Mouse (Mus musculus): ENCODE measurements at regions not wholly inside any gene's neighbourhood (a gene's known extent, or its start where the extent isn't known, plus 50 kb on each side); places are given as distances from the start of the nearest gene placed in this dataset.

DNA sequence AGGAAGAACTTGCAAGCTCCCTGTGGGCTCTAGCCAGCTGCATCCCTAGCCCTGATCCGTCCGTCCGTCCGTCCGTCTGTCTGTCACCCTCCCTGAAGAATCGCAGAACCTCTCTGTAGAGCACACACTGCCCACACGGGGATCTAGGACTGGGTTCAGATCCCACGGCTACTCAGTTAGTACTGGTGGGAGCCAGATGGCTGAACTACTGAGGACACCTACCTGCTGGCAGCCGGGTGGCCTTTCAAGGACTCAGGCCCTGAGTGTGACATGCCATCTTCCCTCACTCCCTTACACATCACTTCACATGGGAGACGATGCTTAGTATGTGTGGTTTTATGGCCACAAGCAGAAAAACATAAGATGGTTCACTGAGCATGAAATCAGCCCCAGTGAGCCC, 106.4 kb upstream of the Dyrk2 start:
- Histone ChIP-seq H3K27ac (replicated peaks) (no peak overlapping the region), H3K9ac (ENCODE audit: low read length) (no peak overlapping the region), H3K4me3 (ENCODE audit: low read depth, low read length) (no peak overlapping the region), H3K9me3 (ENCODE audit: control insufficient read depth, low read length) (no peaks in the 10 kb centered on the region), H3K4me2 (replicated peaks; ENCODE audit: low read depth) (no peak overlapping the region), H3K4me1 (replicated peaks; ENCODE audit: control insufficient read depth, insufficient read depth) (no peaks in the 10 kb centered on the region), H3K36me3 (ENCODE audit: control insufficient read depth, insufficient read depth, low read length) (no peaks in the 10 kb centered on the region), H3K27me3 (ENCODE audit: control insufficient read depth, insufficient read depth, low read length) (no peaks in the 10 kb centered on the region)
- TF ChIP-seq CTCF (IDR thresholded peaks at IDR 0.05; ENCODE audit: low read depth): no peak
- TF ChIP-seq EP300 (optimal IDR thresholded peaks at IDR 0.05): no peak
- DNase-seq (ENCODE audit: low spot score) (no peak), ATAC-seq (ENCODE audit: low FRiP score, low TSS enrichment) (no peak)
- 83% methylated on average over 10 of the region's 10 CpGs for WGBS

- no peak overlapping the region for H3K27ac ChIP-seq (replicated peaks)
- H3K4me1 ChIP-seq (replicated peaks; ENCODE audit: control insufficient read depth, insufficient read depth): no peaks in the 10 kb centered on the region
- 96% methylated on average over 2 of the region's 2 CpGs for WGBS
- H3K9ac ChIP-seq (ENCODE audit: low read length): no peak overlapping the region
- ATAC-seq (ENCODE audit: low FRiP score, low TSS enrichment) (no peak), DNase-seq (ENCODE audit: low spot score) (no peak)
- H3K4me3 ChIP-seq (ENCODE audit: low read depth, low read length): no peak overlapping the region
- no peaks in the 10 kb centered on the region for H3K9me3 ChIP-seq (ENCODE audit: control insufficient read depth, low read length)
- no peaks in the 10 kb centered on the region for H3K27me3 ChIP-seq (ENCODE audit: control insufficient read depth, insufficient read depth, low read length)
- TF ChIP-seq EP300 (optimal IDR thresholded peaks at IDR 0.05): no peak
- no peak for TF ChIP-seq CTCF (IDR thresholded peaks at IDR 0.05; ENCODE audit: low read depth)
- H3K36me3 ChIP-seq (ENCODE audit: control insufficient read depth, insufficient read depth, low read length): no peaks in the 10 kb centered on the region
- no peak overlapping the region for H3K4me2 ChIP-seq (replicated peaks; ENCODE audit: low read depth)
These were observed 105.8 kb upstream of the Dyrk2 start for GRCm38 (mm10) chr10:118975772-118976171.

DNA sequence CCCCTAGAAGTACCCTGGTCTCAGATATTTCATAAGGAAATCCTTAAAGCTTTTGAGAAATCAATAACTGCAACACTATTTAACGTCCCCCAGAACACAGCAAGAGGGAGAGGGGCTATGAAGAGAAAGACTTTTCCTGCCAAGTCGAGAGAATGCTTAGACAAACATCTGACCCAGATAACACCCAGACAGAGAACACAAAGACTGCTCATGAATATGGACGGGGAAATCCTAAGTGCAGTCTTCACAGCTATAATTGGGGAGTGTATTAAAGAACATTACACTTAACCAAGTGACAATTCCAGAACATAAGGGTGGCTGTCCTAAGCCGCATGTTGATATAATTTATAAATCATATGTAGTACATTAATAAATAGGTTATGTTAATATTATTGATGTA, 103.3 kb upstream of the Dyrk2 start:
- no peaks in the 10 kb centered on the region for H3K27me3 ChIP-seq (ENCODE audit: control insufficient read depth, insufficient read depth, low read length)
- DNase-seq (ENCODE audit: low spot score) (no peak), ATAC-seq (ENCODE audit: low FRiP score, low TSS enrichment) (no peak)
- no peak overlapping the region for H3K27ac ChIP-seq (replicated peaks)
- TF ChIP-seq CTCF (IDR thresholded peaks at IDR 0.05; ENCODE audit: low read depth) (no peak), EP300 (optimal IDR thresholded peaks at IDR 0.05) (no peak)
- H3K36me3 ChIP-seq (ENCODE audit: control insufficient read depth, insufficient read depth, low read length): no peaks in the 10 kb centered on the region
- no peaks in the 10 kb centered on the region for H3K9me3 ChIP-seq (ENCODE audit: control insufficient read depth, low read length)
- no peaks in the 10 kb centered on the region for H3K4me1 ChIP-seq (replicated peaks; ENCODE audit: control insufficient read depth, insufficient read depth)
- H3K4me3 ChIP-seq (ENCODE audit: low read depth, low read length): no peak overlapping the region
- H3K9ac ChIP-seq (ENCODE audit: low read length): no peak overlapping the region
- WGBS: 45% methylated on average over 4 of the region's 4 CpGs
- no peak overlapping the region for H3K4me2 ChIP-seq (replicated peaks; ENCODE audit: low read depth)

GRCm38 (mm10) chr10:118972626-118973025, 102.6 kb upstream of the Dyrk2 start:
- no peaks in the 10 kb centered on the region for H3K4me1 ChIP-seq (replicated peaks; ENCODE audit: control insufficient read depth, insufficient read depth)
- no peak overlapping the region for H3K9ac ChIP-seq (ENCODE audit: low read length)
- no peak for TF ChIP-seq EP300 (optimal IDR thresholded peaks at IDR 0.05)
- TF ChIP-seq CTCF (IDR thresholded peaks at IDR 0.05; ENCODE audit: low read depth): no peak
- no peak overlapping the region for H3K27ac ChIP-seq (replicated peaks)
- H3K9me3 ChIP-seq (ENCODE audit: control insufficient read depth, low read length): no peaks in the 10 kb centered on the region
- no peaks in the 10 kb centered on the region for H3K27me3 ChIP-seq (ENCODE audit: control insufficient read depth, insufficient read depth, low read length)
- 88% methylated on average over 4 of the region's 4 CpGs for whole genome bisulfite sequencing
- DNase-seq (ENCODE audit: low spot score): no peak
- ATAC-seq (ENCODE audit: low FRiP score, low TSS enrichment): no peak
- H3K4me2 ChIP-seq (replicated peaks; ENCODE audit: low read depth): no peak overlapping the region
- H3K4me3 ChIP-seq (ENCODE audit: low read depth, low read length): no peak overlapping the region
- H3K36me3 ChIP-seq (ENCODE audit: control insufficient read depth, insufficient read depth, low read length): no peaks in the 10 kb centered on the region

DNA sequence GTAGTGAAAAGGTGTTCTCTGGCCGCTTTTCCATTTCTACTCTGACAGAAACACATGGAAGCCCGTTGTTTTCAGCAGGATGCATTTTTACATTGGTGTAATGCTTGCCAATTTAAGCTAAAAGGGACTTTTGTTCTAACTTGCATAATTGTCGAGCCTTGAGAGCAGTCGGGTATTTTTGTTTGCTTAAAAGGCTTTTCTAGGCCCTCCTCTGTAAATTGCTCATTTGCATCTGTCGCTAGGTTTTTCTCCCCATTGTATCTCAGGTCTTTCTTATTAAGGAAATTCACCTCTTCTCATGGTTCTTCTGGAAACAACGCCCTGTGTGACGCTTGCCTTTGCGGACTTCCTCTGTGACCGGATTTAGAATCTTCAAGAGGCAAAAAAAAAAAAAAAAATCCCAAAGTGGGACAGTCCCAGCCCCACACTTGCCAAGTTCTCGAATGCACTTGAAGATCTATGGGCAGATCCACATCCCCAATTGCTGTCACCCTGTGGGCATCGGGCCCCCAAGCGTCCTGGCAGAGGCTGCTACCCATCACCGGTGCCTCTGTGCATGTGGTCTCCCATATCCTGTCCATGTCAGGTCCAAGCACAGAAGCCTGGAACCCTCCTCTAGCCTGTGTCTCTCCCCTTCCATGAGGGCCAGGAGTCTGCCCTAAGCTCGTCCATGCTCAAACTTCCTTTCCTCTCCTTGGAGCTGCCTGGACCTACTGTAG, 100.6 kb upstream of the Dyrk2 start:
- no peak for DNase-seq (ENCODE audit: low spot score)

GRCm38 (mm10) chr10:118961713-118962181, 91.7 kb upstream of the Dyrk2 start:
- no peaks in the 10 kb centered on the region for H3K9me3 ChIP-seq (ENCODE audit: control insufficient read depth, low read length)
- DNase-seq (ENCODE audit: low spot score) (no peak), ATAC-seq (ENCODE audit: low FRiP score, low TSS enrichment) (no peak)
- TF ChIP-seq EP300 (optimal IDR thresholded peaks at IDR 0.05) (no peak), CTCF (IDR thresholded peaks at IDR 0.05; ENCODE audit: low read depth) (no peak)
- H3K4me3 ChIP-seq (ENCODE audit: low read depth, low read length): no peak overlapping the region
- WGBS: 79% methylated on average over 7 of the region's 7 CpGs
- H3K4me1 ChIP-seq (replicated peaks; ENCODE audit: control insufficient read depth, insufficient read depth): no peaks in the 10 kb centered on the region
- no peaks in the 10 kb centered on the region for H3K27me3 ChIP-seq (ENCODE audit: control insufficient read depth, insufficient read depth, low read length)
- no peaks in the 10 kb centered on the region for H3K36me3 ChIP-seq (ENCODE audit: control insufficient read depth, insufficient read depth, low read length)
- no peak overlapping the region for H3K27ac ChIP-seq (replicated peaks)
- no peak overlapping the region for H3K4me2 ChIP-seq (replicated peaks; ENCODE audit: low read depth)
- no peak overlapping the region for H3K9ac ChIP-seq (ENCODE audit: low read length)

More for the DNA sequence above, 100.6 kb upstream of the Dyrk2 start:
- Histone ChIP-seq H3K27me3 (ENCODE audit: control insufficient read depth, insufficient read depth, low read length) (no peaks in the 10 kb centered on the region), H3K4me2 (replicated peaks; ENCODE audit: low read depth) (no peak overlapping the region), H3K4me1 (replicated peaks; ENCODE audit: control insufficient read depth, insufficient read depth) (no peaks in the 10 kb centered on the region), H3K9ac (ENCODE audit: low read length) (no peak overlapping the region), H3K36me3 (ENCODE audit: control insufficient read depth, insufficient read depth, low read length) (no peaks in the 10 kb centered on the region), H3K4me3 (ENCODE audit: low read depth, low read length) (no peak overlapping the region), H3K9me3 (ENCODE audit: control insufficient read depth, low read length) (no peaks in the 10 kb centered on the region), H3K27ac (replicated peaks) (no peak overlapping the region)
- 89% methylated on average over 14 of the region's 14 CpGs for WGBS
- no peak for ATAC-seq (ENCODE audit: low FRiP score, low TSS enrichment)
- TF ChIP-seq EP300 (optimal IDR thresholded peaks at IDR 0.05): no peak
- no peak for TF ChIP-seq CTCF (IDR thresholded peaks at IDR 0.05; ENCODE audit: low read depth)

Measured in stomach, postnatal 0 days (tissue).